Mouse (Mus musculus) heart, postnatal 36 days (tissue): ENCODE results near the gene Nudt16. TPM values are rescaled to one million over a fixed set of nuclear protein-coding genes. Genes with fewer than 3 reads are reported as not detected.
A peak's percentile ranks its signal among the peaks of the same experiment; 100 is the strongest.
"Not testable (repeated sequence)": the region's sequence is repeated elsewhere in the genome, so short reads cannot be mapped to it uniquely, and the experiment has no call there.

Experiments used
- DNase-seq, 2 experiments: peaks; one replicate each; pipeline ENCODE4 v3.0.0; 2021 to 2022
- intact Hi-C: fragments of 180-260 bp; cut with DNase I; formaldehyde crosslinking; loops from one replicate; pipeline ENCODE4 v1.15.1; 2025
- total RNA-seq, 2 experiments: library from RNA; stranded (reverse); gene quantifications; 2 replicates each; pipeline ENCODE4 v1.2.3; 2021

The Nudt16 gene
- total RNA-seq, result 1 to 10 TPM; 5.4 to 5.6 TPM

DNA sequence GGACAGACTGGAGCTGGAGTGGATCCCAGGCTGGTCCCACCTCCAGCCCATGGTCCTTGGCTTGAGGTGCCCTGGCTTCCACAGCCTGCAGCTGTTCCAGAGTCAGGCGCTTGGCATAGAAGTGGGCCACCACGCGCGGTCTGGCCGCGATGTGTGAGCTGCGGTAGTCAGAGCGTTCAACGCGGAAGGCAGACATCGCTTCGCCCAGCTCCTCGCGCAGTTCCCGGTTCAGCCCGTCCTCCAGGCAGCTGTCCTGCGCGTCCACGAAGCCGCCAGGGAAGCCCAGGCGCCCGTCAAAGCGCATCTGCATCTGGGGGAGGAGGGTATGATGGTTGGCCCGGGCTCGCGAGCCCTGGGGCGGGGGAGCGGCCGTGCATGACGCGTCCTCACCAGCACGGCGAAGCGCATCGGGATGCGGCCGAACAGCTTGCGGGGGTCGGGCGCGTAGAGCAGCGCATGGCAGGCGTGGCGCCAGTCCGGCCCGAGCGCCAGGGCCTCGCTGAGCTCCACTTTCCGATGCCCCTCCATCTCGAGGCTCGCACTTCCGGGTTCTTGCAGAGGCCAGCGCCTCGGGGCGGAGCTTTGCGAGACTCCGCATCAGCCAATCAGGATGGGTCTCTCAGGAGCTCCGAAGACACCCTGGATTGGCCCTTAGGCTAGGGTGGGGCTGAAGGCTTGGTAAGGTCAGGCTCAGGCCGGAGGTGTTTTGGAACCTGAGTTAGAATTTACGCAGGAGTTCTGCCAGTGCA is at the start of gene Nudt16:
TSS of gene Nudt16 (minus strand) at position 572 of the 749 bp plus-strand sequence.
- DNase-seq, result peak; percentile 87 to 90
- intact Hi-C loops, result loop anchor here (2.0 to 5.0 kb wide), 2 partner anchors 79 to 266 kb away; partner anchors contain the start of genes Aste1, Mrpl3 and Nek11

DNA sequence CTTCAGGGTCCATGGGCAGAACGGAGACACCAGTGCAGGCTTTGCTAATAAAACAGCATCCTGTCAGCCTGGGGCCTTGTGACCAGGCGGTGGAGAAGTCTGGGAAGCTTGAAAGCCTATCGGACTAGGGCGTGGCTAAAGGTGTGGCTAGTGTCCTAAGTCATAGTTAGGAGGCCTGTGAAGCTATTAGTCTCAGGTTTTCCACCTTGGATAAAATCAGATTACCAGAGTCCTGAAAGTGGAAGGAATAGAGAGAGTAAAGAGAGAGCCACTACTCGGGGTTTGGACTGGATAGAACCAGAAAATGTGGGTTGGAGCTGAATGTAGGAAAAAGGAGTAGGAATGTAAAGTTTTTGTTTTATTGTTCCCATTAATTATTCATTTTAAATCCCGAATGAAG is 13.4 kb upstream of the Nudt16 start, which contains the start of gene 1700080E11Rik:
TSS of gene 1700080E11Rik (minus strand) at position 101 of the 400 bp plus-strand sequence.
- intact Hi-C loops, result no loop called here
- DNase-seq, result no peak

DNA sequence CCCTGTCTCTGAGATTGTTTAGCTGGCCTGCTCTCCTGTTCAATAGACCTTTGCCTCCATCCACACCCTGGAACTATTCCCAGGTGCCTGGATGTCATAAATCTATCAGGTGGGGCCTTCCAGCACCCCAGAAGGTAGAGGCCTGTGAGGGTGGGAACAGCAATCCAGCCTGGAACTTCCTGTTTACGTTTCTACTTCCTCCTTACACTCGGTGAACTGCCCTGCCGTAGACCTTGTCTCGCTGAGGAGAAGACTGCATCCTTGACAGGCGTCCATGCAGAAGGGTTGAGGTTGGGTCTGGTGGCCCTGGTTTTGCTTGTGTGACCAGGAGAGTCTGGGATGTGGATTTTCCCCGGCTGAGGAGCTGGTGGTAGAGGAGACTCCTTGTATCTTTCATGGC is 7.6 kb upstream of the Nudt16 start:
- intact Hi-C loops, result no loop called here

DNA sequence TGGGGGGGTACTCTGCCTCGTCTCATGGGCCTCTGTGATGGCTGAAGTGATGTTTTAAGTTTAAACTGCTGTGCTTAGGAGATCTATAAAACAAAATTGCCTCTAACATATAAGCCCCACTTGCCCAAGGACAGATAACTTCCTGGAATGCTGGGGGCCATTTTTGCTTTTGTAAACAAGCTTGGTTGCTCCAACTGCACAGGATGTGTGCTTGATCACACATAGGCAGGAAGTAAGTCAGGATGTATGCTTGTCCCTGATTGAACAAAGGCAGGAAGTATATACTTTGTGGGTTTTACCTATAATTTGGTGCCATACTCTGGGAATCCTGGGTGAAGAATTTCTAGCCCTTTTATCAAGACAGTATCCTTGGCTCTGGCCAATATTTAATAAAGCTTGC is 4.8 kb upstream of the Nudt16 start:
- no peak for DNase-seq
- intact Hi-C loops, result no loop called here

More for the DNA sequence above, 7.6 kb upstream of the Nudt16 start:
- no peak for DNase-seq

DNA sequence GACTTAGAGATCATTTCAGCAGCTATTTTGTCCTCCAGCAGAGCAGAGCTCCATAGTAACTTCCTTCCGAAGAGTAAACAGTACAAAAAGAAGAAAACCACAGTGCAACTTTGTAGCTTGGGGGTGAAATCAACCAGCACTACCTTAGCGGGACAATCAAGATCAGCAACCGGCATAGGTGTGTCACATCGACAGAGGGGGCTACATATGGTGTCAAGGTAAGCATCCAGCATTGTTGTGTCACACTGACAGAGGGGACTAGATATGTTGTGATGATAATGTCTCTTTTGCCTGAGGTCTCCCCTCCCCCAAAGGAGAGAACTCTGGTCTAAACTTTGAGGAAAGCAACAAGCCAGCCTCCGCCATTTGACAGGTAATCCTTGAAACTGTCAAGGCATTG is 2.9 kb upstream of the Nudt16 start:
- DNase-seq, result no peak
- intact Hi-C loops, result loop anchor here (5.0 kb wide), 1 partner anchor 263 kb away; the partner anchor contains the start of genes Aste1 and Nek11

GRCm38 (mm10) chr9:105132002-105132367 is 361 bp upstream of the Nudt16 start:
- intact Hi-C loops, result loop anchor here (5.0 kb wide), 1 partner anchor 265 kb away; the partner anchor contains the start of genes Aste1 and Nek11
- DNase-seq, result no peak

GRCm38 (mm10) chr9:105130331-105130730 is 1.3 kb downstream of the Nudt16 start:
- DNase-seq, result no peak
- intact Hi-C loops, result loop anchor here (2.0 to 5.0 kb wide), 2 partner anchors 78 to 267 kb away; partner anchors contain the start of genes Aste1, Mrpl3 and Nek11

GRCm38 (mm10) chr9:105125206-105125605 is 6.4 kb downstream of the Nudt16 start:
- intact Hi-C loops, result not testable (repeated sequence)

GRCm38 (mm10) chr9:105103893-105104292 is 27.7 kb downstream of the Nudt16 start:
- intact Hi-C loops, result no loop called here
- DNase-seq, result no peak

More at GRCm38 (mm10) chr9:105125206-105125605, 6.4 kb downstream of the Nudt16 start:
- DNase-seq, result not testable (repeated sequence)

GRCm38 (mm10) chr9:105101911-105102310 is 29.7 kb downstream of the Nudt16 start:
- no peak for DNase-seq
- intact Hi-C loops, result no loop called here

DNA sequence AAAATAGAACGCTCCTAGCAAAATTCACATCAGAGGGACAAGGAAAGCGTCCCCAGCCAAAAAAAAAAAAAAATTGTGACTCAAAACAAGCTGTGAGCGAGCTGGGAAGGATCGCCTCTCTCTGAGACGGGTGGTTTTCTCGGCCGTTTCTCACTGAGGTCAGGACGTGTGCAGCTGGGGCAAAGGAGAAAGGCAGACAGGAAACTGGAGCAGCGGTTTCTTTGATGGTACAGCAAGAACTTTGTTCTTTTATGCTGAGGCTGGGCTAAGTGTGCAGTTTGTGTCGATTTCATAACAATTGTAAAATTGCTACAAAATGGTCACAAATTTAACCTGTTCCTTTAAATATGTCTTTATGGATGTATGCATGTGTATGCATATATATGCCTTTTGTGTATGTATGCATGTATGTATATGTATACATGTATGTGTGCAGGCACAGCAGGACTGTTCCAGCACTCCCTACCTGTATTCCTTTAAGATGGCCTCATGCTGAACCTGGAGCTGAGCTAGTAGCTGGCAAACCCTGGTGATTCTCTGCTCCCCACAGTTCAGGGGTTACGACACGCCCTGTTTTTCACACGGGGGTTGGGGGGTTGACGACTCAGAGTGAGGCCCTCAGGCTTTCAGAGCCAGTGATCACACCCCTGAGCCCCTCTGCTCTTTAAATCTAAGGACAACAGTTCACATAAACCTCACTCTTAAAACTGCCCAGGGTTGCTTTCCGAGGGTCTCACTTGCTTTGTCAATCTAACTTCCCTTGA is 30.6 kb downstream of the Nudt16 start:
- DNase-seq, result no peak
- intact Hi-C loops, result no loop called here

DNA sequence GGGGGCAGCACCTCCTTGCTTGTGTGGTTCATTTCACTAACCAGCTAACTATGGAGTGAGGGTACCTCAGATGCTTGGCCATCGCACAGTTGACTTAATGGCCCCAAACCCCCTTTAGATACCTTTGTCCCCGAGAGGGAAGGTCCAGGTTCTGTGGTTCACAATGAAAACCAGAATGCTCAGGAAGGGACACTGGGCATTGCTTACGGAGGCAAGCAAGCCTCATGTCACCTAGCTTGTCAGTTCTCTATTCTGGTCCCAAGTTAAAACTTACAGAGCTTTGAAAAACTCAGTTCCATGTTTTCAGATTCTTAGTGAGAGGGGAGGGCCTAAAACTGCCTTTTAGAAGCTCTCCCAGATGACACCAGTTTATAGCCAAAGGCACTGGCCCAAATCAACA is 51.4 kb downstream of the Nudt16 start:
- DNase-seq, result no peak
- intact Hi-C loops, result no loop called here

Other genes with a start within 250 kb of the Nudt16 start
- 100 to 1,000 TPM; 176 to 187 TPM for gene Mrpl3, start 78.6 kb downstream of the Nudt16 start, total RNA-seq
- gene 1700080E11Rik, start 13.3 kb upstream of the Nudt16 start, total RNA-seq, result not detected